Mouse (Mus musculus): ENCODE results near the gene Lhfpl3. TPM values are rescaled to one million over a fixed set of nuclear protein-coding genes. Genes with fewer than 3 reads are reported as not detected.

The Lhfpl3 gene
- 0.39 and 0.42 TPM in 2 replicates for polyA plus RNA-seq (2015; fragmentation: Nextera tagmentation; extraction: Ambion mirVana)

GRCm38 (mm10) chr5:22745885-22746532, at the start of gene Lhfpl3:
Gene Lhfpl3, plus strand, starts transcription at chr5:22746059.

Small RNAs within 50 kb of the gene (microRNA-seq; reads per million reads assigned to microRNA genes)
- gene Gm28022 (not detected), gene Gm44363 (not detected)

Other genes with a start within 250 kb of the Lhfpl3 start
- 22.2 and 23.6 TPM in 2 replicates for gene Orc5, start 195.6 kb upstream of the Lhfpl3 start, polyA plus RNA-seq (2015; fragmentation: Nextera tagmentation; extraction: Ambion mirVana)

Data from urinary bladder, postnatal 0 days (tissue).